Mouse (Mus musculus): ENCODE measurements at regions not wholly inside any gene's neighbourhood (a gene's known extent, or its start where the extent isn't known, plus 50 kb on each side); places are given as distances from the start of the nearest gene placed in this dataset.

DNA sequence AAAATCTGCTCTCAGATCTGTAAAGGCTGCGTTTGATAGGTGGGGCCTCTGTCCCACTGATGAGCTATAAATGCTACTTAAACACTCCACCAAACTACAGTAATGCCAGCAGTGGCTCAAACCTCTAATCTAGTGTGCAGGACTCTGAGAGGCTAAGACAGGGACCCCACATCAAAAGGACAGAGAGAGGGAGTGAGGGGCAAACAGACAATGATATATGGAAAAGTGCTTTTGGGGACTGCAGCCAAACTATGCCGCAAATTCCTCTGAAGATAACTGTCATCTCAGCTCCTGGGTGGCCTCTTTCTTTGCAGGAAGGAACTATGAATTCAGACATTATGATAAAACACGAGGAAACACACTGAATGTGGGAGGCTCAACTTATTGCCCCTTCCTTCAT, 138.9 kb upstream of the Ddit4l start:
- H3K9ac ChIP-seq (ENCODE audit: low read depth, low read length), result no peak overlapping the region
- no peak overlapping the region for H3K4me3 ChIP-seq (ENCODE audit: low read depth, low read length)
- WGBS, result 41% methylated on average over 3 of the region's 3 CpGs
- H3K36me3 ChIP-seq (ENCODE audit: control insufficient read depth, insufficient read depth, low read length), result no peaks in the 10 kb centered on the region
- no peak overlapping the region for H3K27ac ChIP-seq (ENCODE audit: low read depth, low read length)
- no peaks in the 10 kb centered on the region for H3K4me1 ChIP-seq (replicated peaks; ENCODE audit: control insufficient read depth, insufficient read depth, low read length)
- DNase-seq (ENCODE audit: low spot score) (no peak), ATAC-seq (replicated peaks; ENCODE audit: low FRiP score) (no peak)
- no peak overlapping the region for H3K4me2 ChIP-seq
- H3K9me3 ChIP-seq (ENCODE audit: control insufficient read depth, low read length), result no peaks in the 10 kb centered on the region
- no peaks in the 10 kb centered on the region for H3K27me3 ChIP-seq (replicated peaks; ENCODE audit: control insufficient read depth, insufficient read depth, low read length)

DNA sequence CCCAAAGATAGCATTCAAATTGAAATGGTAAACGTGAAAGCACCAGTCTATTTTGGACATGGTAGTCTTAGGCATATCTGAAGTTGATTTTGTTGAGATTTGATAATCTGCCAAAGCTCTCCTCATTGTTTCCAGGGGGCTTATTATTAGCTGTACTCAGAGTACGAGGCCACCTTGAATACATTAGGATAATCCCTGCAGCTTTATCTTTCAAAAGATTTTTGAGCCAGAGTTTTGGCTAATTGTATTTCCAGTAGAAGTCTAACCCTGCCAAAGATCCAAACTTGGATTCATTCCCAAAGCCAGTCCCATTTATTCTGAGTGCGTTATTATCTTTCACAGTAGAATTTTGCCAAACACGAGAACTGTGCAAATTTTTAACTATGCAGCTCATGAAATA, 138.4 kb upstream of the Ddit4l start:
- H3K9ac ChIP-seq (ENCODE audit: low read depth, low read length), result no peak overlapping the region
- no peaks in the 10 kb centered on the region for H3K27me3 ChIP-seq (replicated peaks; ENCODE audit: control insufficient read depth, insufficient read depth, low read length)
- H3K4me2 ChIP-seq, result no peak overlapping the region
- DNase-seq (ENCODE audit: low spot score), result no peak
- 61% methylated on average over 4 of the region's 4 CpGs for WGBS
- no peak for ATAC-seq (replicated peaks; ENCODE audit: low FRiP score)
- H3K4me3 ChIP-seq (ENCODE audit: low read depth, low read length), result no peak overlapping the region
- no peak overlapping the region for H3K27ac ChIP-seq (ENCODE audit: low read depth, low read length)
- no peaks in the 10 kb centered on the region for H3K9me3 ChIP-seq (ENCODE audit: control insufficient read depth, low read length)
- no peaks in the 10 kb centered on the region for H3K4me1 ChIP-seq (replicated peaks; ENCODE audit: control insufficient read depth, insufficient read depth, low read length)
- no peaks in the 10 kb centered on the region for H3K36me3 ChIP-seq (ENCODE audit: control insufficient read depth, insufficient read depth, low read length)

DNA sequence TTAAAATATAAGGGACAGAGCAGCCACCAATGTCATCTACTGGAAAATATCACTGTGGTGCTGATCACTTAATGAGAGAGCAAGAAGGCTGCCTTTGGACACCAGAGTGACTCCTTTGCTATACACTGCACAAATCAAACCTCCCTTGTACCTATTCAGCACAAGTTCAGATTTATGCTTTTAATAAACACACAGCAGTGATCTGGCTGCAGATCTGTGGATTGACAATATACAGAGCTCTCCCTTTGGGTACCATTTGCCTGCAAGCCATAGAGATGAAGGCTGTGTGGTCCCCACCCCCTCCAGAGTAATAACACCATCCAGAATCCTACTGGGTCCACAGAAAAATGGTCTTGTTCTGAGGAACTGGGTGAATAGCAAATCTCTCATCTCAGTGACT, 131.8 kb upstream of the Ddit4l start:
- Histone ChIP-seq H3K4me3 (ENCODE audit: low read depth, low read length) (no peak overlapping the region), H3K27me3 (replicated peaks; ENCODE audit: control insufficient read depth, insufficient read depth, low read length) (no peaks in the 10 kb centered on the region), H3K36me3 (ENCODE audit: control insufficient read depth, insufficient read depth, low read length) (no peaks in the 10 kb centered on the region), H3K9ac (ENCODE audit: low read depth, low read length) (no peak overlapping the region), H3K27ac (ENCODE audit: low read depth, low read length) (no peak overlapping the region), H3K4me2 (no peak overlapping the region), H3K9me3 (ENCODE audit: control insufficient read depth, low read length) (no peaks in the 10 kb centered on the region), H3K4me1 (replicated peaks; ENCODE audit: control insufficient read depth, insufficient read depth, low read length) (no peaks in the 10 kb centered on the region)
- DNase-seq (ENCODE audit: low spot score) (no peak), ATAC-seq (replicated peaks; ENCODE audit: low FRiP score) (no peak)

DNA sequence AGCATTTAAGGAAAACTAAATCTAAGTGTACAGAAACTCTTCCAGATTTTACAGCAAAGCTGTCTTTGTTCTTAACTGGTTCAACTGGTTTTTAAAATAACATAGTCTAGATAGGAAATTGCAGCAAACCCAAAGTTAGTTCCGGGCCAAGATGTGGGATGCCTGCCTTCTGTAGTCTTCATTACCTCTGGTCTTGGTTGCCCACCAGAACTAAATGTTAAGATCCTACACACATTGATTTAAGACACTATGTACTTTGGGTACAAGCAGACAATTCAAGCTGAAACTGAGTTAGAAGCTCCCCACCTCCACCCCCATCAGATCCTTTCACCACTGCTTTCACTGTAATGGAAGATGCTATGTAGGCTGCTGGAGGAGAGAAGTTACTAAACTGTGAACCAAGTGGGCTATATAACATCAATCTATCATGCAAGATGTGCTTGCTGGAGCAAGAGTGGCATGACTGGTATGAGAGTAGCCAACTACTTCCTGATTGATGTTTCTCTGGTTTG, 129.8 kb upstream of the Ddit4l start:
- no peaks in the 10 kb centered on the region for H3K9me3 ChIP-seq (ENCODE audit: control insufficient read depth, low read length)
- ATAC-seq (replicated peaks; ENCODE audit: low FRiP score) (no peak), DNase-seq (ENCODE audit: low spot score) (no peak)
- H3K4me3 ChIP-seq (ENCODE audit: low read depth, low read length), result no peak overlapping the region
- 85% methylated on average over 1 of the region's 1 CpGs for WGBS
- no peaks in the 10 kb centered on the region for H3K36me3 ChIP-seq (ENCODE audit: control insufficient read depth, insufficient read depth, low read length)
- no peaks in the 10 kb centered on the region for H3K27me3 ChIP-seq (replicated peaks; ENCODE audit: control insufficient read depth, insufficient read depth, low read length)
- no peak overlapping the region for H3K4me2 ChIP-seq
- H3K9ac ChIP-seq (ENCODE audit: low read depth, low read length), result no peak overlapping the region
- no peaks in the 10 kb centered on the region for H3K4me1 ChIP-seq (replicated peaks; ENCODE audit: control insufficient read depth, insufficient read depth, low read length)
- no peak overlapping the region for H3K27ac ChIP-seq (ENCODE audit: low read depth, low read length)

DNA sequence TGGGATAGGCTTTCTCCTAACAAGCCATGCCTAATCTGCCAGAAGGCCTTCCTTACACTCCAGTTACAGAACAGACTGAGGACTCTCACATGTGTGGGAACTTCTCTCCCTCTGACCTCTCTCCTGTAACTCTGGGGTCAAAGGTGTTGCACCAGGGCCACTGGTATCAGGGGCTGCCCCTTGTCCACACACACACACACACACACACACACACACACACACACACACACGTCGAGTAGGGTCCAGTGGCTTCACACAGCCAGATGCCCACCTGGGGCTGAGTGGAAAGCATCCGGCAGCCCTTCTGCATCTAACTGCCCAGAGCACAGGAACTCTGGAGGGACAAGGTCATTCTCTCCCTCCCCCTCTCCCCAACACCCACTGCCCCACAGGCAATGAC, 123.1 kb upstream of the Ddit4l start:
- DNase-seq (ENCODE audit: low spot score) (no peak), ATAC-seq (replicated peaks; ENCODE audit: low FRiP score) (no peak)
- H3K9me3 ChIP-seq (ENCODE audit: control insufficient read depth, low read length), result no peaks in the 10 kb centered on the region
- H3K27ac ChIP-seq (ENCODE audit: low read depth, low read length), result no peak overlapping the region
- no peaks in the 10 kb centered on the region for H3K27me3 ChIP-seq (replicated peaks; ENCODE audit: control insufficient read depth, insufficient read depth, low read length)
- WGBS, result 77% methylated on average over 3 of the region's 3 CpGs
- H3K4me2 ChIP-seq, result no peak overlapping the region
- no peaks in the 10 kb centered on the region for H3K4me1 ChIP-seq (replicated peaks; ENCODE audit: control insufficient read depth, insufficient read depth, low read length)
- H3K9ac ChIP-seq (ENCODE audit: low read depth, low read length), result no peak overlapping the region
- no peaks in the 10 kb centered on the region for H3K36me3 ChIP-seq (ENCODE audit: control insufficient read depth, insufficient read depth, low read length)
- H3K4me3 ChIP-seq (ENCODE audit: low read depth, low read length), result no peak overlapping the region

DNA sequence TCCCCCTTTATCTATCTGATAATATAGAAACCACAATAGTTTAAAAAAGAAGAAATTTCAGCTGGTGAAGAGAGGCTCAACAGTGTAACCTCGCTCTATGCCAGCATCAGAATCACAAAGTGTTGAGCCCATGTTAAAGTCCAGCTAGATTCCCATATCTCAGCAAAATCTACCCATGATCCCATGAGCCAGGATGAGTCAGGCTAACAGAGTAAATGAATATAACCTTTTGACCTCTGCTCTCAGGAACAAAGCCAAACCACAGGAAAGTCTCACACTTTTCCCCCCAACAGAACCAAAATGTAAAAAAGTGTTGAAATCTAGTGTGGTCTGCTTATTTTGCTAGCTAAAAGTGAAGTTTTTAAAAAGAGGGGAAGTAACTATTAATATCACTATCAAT, 110.1 kb upstream of the Ddit4l start:
- H3K9ac ChIP-seq (ENCODE audit: low read depth, low read length), result no peak overlapping the region
- H3K4me2 ChIP-seq, result no peak overlapping the region
- H3K4me3 ChIP-seq (ENCODE audit: low read depth, low read length), result no peak overlapping the region
- H3K27me3 ChIP-seq (replicated peaks; ENCODE audit: control insufficient read depth, insufficient read depth, low read length), result no peaks in the 10 kb centered on the region
- DNase-seq (ENCODE audit: low spot score) (no peak), ATAC-seq (replicated peaks; ENCODE audit: low FRiP score) (no peak)
- WGBS, result 63% methylated on average over 1 of the region's 1 CpGs
- no peaks in the 10 kb centered on the region for H3K9me3 ChIP-seq (ENCODE audit: control insufficient read depth, low read length)
- no peak overlapping the region for H3K27ac ChIP-seq (ENCODE audit: low read depth, low read length)
- H3K4me1 ChIP-seq (replicated peaks; ENCODE audit: control insufficient read depth, insufficient read depth, low read length), result no peaks in the 10 kb centered on the region
- no peaks in the 10 kb centered on the region for H3K36me3 ChIP-seq (ENCODE audit: control insufficient read depth, insufficient read depth, low read length)

DNA sequence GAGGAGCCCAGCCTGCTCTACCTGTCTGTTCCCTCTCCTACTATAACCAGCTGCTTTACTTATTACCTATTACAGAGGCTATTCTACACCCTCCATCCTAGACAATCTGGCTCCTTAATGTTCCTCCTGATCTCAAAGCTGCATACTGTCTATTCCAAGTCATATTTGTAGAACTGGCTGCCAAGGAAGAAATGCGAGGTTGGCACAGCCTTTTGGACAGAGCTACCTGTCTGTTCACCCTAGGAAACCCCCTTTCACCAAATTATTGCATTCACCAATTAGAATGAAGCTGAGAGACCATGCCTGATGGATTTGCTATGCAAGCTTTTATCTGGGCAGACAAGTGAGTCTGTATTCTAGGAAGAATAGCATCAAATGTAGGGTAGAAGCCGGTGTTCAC, 109.0 kb upstream of the Ddit4l start:
- Histone ChIP-seq H3K36me3 (ENCODE audit: control insufficient read depth, insufficient read depth, low read length) (no peaks in the 10 kb centered on the region), H3K27ac (ENCODE audit: low read depth, low read length) (no peak overlapping the region), H3K4me1 (replicated peaks; ENCODE audit: control insufficient read depth, insufficient read depth, low read length) (no peaks in the 10 kb centered on the region), H3K9me3 (ENCODE audit: control insufficient read depth, low read length) (no peaks in the 10 kb centered on the region), H3K27me3 (replicated peaks; ENCODE audit: control insufficient read depth, insufficient read depth, low read length) (no peaks in the 10 kb centered on the region), H3K4me2 (no peak overlapping the region), H3K9ac (ENCODE audit: low read depth, low read length) (no peak overlapping the region), H3K4me3 (ENCODE audit: low read depth, low read length) (no peak overlapping the region)
- WGBS, result 86% methylated on average over 2 of the region's 2 CpGs
- ATAC-seq (replicated peaks; ENCODE audit: low FRiP score) (no peak), DNase-seq (ENCODE audit: low spot score) (no peak)

DNA sequence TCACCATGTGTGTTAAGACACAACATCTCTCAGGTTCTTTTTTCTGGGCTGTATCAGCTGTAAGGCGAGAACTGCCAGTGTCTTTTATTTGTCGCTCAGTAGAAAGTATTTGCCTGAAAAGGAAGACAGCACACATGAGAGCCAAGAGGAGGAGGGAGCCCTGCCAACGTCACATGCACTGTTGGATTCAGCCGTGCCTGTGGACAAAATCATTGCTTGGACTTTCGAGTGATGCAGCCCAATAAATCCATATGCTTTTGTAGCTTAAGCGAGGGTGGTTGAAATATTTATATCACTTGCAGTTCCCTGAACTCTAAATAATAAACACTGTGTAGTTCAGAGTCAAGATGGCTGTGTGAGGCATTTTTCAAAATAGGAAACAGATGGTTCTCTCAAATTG, 108.4 kb upstream of the Ddit4l start:
- no peak overlapping the region for H3K27ac ChIP-seq (ENCODE audit: low read depth, low read length)
- H3K36me3 ChIP-seq (ENCODE audit: control insufficient read depth, insufficient read depth, low read length), result no peaks in the 10 kb centered on the region
- no peaks in the 10 kb centered on the region for H3K27me3 ChIP-seq (replicated peaks; ENCODE audit: control insufficient read depth, insufficient read depth, low read length)
- H3K4me3 ChIP-seq (ENCODE audit: low read depth, low read length), result no peak overlapping the region
- WGBS, result 77% methylated on average over 6 of the region's 6 CpGs
- H3K9me3 ChIP-seq (ENCODE audit: control insufficient read depth, low read length), result no peaks in the 10 kb centered on the region
- no peak overlapping the region for H3K4me2 ChIP-seq
- DNase-seq (ENCODE audit: low spot score) (no peak), ATAC-seq (replicated peaks; ENCODE audit: low FRiP score) (no peak)
- H3K4me1 ChIP-seq (replicated peaks; ENCODE audit: control insufficient read depth, insufficient read depth, low read length), result no peaks in the 10 kb centered on the region
- no peak overlapping the region for H3K9ac ChIP-seq (ENCODE audit: low read depth, low read length)

DNA sequence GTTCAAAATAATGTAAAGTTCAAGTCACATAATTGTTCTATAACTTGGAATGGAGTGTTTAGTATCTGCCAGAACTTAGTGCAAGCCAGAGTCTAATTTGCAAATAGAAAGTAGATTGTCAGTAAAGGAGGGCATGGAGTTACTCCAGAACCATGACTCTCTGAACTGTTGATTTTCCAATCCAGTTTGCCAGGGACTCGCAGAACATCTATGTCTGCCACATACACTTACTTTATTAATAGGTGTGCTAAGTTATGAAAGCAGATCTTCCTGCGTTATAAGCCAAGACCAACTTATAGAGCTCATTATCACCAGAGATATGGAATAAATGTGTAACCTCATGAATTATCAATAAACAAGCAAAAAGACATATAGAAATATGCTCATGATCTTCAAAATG, 107.2 kb upstream of the Ddit4l start:
- DNase-seq (ENCODE audit: low spot score), result no peak
- Histone ChIP-seq H3K27ac (ENCODE audit: low read depth, low read length) (no peak overlapping the region), H3K9ac (ENCODE audit: low read depth, low read length) (no peak overlapping the region), H3K36me3 (ENCODE audit: control insufficient read depth, insufficient read depth, low read length) (no peaks in the 10 kb centered on the region), H3K27me3 (replicated peaks; ENCODE audit: control insufficient read depth, insufficient read depth, low read length) (no peaks in the 10 kb centered on the region), H3K4me2 (no peak overlapping the region), H3K4me1 (replicated peaks; ENCODE audit: control insufficient read depth, insufficient read depth, low read length) (no peaks in the 10 kb centered on the region), H3K4me3 (ENCODE audit: low read depth, low read length) (no peak overlapping the region), H3K9me3 (ENCODE audit: control insufficient read depth, low read length) (no peaks in the 10 kb centered on the region)
- WGBS, result 79% methylated on average over 2 of the region's 2 CpGs
- no peak for ATAC-seq (replicated peaks; ENCODE audit: low FRiP score)

Data from liver, embryonic 11.5 days (tissue).